Mouse (Mus musculus) spleen, embryonic (tissue): Measurements from ENCODE around the gene Crybb1.

Source experiments
- CTCF ChIA-PET: fragments of 350-600 bp; sonication (Branson Sonifier 250); formaldehyde crosslinking; loops from one replicate; lab custom pipeline; 2022; lab: Charles Lee

Gene Crybb1

DNA sequence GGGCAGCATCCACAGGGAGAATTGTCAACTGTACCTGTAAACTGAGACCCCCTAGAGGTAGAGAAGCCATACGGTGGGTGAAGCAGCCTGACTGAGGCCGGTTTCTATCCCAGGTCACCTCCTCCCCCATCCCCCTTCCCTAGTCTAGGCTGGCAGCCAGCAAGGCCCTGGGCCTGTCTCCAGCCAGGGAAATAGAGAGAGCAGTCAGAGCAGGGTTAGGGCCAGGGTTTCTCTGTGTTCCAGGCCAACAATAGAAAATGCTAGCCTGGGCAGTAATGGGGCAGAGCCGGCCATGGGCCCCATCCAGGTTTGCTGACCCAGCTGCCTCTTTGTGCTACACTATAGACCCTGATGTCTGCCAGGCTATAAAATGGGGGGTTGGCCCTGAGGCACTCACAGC, at the start of gene Crybb1:
Crybb1 (plus strand) TSS at position 390 of the 400 bp plus-strand sequence.
- CTCF ChIA-PET = interaction anchor here (0.6 kb wide), 1 partner anchor 54 kb away, joined by 3 read pairs; no protein-coding TSS in a partner anchor

DNA sequence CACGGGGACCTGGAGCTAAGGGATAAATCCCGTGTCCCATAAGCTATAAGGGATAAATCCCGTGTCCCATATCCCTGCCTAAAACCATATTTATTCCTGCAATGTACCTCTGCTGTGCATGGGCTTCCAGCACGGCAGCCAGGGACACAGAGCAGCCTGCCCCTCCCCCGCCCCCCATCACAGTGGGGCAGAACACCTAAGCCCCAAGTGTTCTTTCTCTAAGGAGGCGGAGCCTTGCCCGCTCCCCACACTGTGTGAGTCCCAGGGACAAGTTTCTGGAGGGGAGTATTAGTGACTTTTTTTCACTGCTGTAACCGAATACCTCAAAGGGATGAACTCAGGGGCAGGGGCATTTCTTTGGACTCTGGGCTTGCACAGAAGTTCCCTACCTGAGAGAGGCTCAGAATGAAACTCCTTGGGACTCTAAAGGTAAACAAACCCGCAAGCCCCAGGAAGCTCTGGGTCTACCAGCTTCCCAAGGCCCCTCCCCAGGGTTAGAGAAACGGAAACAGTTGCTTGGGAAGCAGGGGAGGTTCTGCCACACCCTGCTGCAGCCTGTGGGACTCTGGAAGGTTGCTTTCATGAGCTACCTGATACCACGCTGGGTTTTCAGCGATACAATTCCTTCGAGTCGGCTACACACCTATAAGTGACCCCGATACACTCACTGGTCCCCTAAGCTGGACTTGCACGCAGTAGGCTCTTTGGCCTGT, 48.9 kb upstream of the Crybb1 start:
- CTCF ChIA-PET = no interaction called here

DNA sequence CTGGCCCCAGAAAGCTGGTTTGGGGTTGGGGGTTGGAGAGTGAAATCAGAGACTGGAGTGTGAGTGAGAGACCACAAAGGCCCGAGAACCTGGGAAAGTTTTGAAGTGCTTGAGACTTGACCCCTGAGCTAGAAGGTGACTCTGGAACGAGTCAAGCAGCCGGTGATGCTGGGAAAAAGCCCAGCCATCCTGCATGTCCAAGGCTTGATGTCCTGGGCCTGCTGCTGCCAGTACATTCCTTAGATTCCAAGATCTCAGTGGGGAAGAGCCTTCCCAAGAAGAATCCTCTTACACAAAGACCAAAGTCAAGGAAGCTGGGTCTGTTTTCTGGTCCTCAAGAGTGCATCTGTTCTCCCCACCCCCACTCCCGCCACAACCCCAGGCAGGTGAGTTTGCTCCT, 47.3 kb upstream of the Crybb1 start:
- CTCF ChIA-PET = no interaction called here

DNA sequence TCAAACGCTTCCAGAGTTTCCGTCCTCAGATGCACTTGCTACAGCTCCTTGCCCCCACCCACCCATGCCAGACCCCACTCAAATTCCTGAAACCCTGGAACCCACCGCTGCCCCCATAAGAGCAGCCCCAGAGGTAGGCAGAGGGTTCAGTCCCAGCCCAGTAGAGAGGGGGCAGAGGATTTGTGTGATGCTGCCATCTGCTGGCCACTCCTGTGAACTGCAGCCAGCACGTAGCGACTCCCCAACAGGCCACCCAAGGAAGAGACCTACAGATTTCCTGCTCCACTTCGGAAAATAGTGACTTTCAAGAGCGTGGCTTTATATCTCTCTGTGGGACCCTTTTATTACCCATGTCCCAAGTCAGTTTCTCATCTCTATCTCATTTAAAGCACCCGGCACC, 45.5 kb upstream of the Crybb1 start:
- CTCF ChIA-PET = interaction anchor here (0.6 to 0.7 kb wide), 2 partner anchors 787 to 804 kb away, joined by 7 to 8 read pairs; no protein-coding TSS in a partner anchor

DNA sequence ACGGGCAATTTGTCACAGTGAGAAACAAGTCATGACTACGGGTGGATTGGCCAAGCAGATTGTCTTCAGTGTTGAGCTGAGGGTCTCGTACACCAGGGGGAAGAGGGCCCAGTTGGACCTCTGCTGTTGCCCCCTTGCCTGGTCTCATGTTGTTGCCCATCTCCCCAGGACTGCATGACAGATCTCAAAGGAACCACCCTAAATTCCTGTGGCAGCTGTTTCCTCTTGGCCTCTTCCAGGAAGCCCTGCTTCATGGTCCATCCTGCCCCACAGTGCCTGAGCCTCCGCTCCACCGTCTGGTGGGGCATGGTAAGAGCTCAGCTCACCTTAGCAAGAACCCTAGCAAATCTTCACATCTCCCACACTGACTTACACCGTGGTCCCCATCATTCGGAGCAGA, 43.7 kb upstream of the Crybb1 start:
- CTCF ChIA-PET = no interaction called here

DNA sequence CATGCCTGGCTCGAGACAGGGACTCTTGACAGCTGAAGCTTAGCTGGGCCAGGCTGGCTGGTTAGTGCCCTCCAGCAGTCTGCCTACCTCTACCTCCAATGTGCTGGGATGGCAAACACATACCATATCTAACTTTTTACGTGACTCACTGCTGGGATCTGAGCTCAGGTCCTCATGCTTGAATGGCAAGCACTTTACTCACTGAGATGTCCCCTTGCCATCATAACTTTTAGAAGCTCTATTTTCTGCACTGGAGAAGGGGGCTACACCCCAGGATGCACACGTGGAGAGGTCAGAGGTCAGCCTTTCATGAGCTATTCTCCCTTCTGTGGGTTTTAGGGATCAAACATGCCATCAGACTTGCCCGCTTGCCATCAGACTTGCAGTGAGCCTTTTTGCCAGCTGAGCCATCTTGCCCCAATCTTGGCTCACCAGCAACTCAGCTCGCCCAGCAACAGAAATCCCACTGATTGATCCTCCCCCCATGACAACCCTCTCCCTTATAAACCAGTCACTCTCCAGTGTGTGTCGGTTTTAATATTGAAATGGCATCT, 42.8 kb upstream of the Crybb1 start:
- CTCF ChIA-PET = interaction anchor here (0.6 kb wide), 1 partner anchor 267 kb away, joined by 3 read pairs; no protein-coding TSS in a partner anchor

DNA sequence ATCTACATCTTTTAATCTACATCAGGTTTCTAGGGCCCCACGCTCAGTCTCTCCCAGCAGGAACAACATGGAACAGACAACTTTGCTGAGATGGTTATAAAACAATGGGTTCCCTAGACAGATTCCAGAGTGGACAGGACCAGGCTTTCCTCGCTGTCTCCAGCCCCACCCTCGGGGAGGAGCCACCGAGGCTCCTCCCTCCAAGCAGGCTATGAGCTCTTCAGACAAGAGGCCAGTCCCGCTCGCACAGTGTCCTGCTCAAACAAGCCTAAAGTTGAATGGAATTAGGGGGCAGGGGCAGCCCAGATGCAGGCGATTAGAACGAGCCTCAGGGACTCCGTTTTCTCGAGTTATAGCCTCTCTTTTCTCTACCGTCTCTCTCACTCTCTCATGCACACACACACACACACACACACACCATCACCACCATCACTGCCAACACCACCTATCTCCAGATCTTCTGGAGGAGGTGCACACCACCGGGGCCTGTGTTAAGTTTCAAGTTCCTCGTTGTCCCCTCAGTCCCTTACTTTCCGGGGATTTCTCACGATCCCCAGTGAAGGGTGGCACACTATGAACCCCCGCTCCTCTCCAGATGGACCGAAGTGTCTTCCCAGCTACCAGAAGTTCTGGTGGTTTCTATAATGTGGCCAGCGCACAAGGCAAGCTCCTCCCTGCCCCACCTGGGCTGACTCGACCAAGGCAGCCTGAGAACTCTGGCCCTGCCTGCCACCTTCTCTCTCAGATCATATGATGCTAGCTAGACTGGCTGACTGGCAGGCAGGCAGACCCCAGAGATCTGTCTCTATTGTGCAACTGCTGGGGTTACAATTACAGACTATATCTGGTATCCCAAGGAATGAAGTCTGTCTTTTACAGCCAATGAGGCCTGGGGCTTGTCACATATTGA, 42.0 kb upstream of the Crybb1 start:
- CTCF ChIA-PET = interaction anchor here (0.6 kb wide), 1 partner anchor 268 kb away, joined by 3 read pairs; no protein-coding TSS in a partner anchor

DNA sequence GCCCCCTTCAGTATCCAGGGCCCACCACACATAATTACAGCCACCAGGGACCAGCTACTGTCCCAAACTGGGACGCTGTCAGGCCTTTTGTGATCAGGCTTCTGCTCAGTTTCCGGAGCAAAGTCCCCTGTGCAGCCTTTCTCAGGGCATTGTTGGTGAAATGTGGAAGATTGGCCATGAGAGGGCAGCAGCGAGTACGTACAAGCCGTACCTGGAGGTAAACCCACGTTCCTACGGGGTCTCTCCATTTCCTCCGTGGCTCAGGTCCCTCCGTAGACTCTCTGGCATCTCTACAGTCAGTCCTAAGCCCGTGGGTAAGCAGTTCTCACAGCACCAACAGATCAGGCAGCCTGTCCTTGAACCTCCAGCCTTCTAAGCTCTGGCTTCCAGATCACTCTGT, 41.2 kb upstream of the Crybb1 start:
- CTCF ChIA-PET = interaction anchor here (0.6 kb wide), 1 partner anchor 1995 kb away, joined by 3 read pairs; no protein-coding TSS in a partner anchor

DNA sequence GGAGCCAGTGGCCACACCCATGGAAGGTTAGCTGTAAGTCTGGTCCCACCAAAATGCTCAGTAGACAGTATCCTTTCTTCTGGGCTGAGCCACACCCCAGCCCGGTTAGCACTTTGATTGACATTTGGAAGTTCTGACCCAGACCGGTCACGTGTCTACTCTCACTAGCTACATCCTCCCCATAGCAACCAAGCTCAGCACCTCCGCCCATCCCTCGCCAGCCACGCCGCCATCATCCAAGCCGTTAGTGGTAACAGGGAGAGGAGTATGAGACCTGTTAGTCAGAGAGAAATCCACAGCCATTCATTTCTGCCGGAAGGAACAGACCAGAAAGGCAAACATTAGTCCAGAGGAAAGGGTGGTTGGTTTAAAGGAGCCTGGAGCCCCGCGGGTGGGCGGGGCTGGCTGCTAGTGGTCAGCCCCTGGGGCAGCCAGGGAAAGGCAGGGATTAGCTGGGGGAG, 40.3 kb upstream of the Crybb1 start:
- CTCF ChIA-PET = interaction anchor here (0.6 kb wide), 1 partner anchor 1996 kb away, joined by 3 read pairs; no protein-coding TSS in a partner anchor

DNA sequence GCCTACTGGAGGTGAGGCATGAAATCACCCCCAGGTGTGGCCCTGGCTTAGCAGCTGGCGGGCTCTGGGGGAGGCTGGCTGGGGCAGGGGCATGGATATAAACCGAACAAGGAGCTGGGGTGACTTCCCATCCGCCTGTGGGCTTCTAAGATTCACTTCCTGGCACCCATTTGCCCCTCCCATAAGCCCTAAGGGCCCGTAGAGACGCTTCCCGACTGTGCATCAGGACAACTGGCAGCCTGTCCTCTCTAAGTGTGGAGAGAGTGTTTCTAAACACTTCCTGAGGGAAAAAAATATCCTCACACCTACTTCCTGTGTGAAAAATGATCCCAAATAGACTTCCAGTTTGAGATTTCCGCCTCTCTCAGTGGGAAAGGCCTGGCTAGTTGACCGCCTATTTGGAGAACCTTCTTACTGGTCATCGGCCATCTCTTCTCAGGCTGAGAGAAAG, 39.8 kb upstream of the Crybb1 start:
- CTCF ChIA-PET = no interaction called here

DNA sequence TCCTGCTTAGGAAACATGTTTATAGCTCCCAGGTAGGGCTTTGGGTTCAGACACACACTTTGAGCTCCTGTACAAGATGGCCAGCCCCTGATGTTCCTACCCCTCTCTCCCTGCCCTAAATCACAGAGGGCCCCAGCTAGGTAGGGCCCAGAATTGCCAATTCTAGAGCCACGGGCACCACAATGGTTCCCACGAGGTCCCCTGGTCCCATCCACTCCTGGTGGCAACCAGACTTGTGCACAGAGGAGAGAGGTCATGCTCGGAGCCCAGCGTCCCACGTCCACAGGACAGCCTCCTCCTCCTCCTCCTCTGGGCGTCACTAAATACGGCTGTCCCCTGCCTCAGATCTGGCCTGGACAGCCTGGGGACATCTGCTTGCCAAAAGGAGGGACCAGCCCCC, 39.3 kb upstream of the Crybb1 start:
- CTCF ChIA-PET = no interaction called here

DNA sequence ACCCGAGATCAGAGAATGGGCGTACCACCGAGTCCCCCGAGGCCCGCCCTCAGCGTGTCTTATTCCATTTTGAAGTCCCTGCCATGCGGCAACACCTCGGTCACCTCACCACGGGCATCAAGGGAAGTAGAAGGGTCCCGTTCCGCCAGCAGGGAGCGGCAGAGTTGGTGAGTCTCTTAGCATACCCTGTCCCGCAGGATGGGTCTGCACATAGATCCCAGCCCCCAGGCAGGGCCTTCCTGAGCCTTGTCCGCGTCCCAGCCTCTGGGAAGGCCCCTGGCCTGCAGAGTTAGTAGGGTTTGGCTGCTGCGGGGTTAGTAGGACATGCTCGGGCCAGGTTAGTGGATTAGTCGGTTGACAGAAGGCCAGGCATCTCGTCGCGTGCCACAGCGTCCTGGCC, 38.6 kb upstream of the Crybb1 start:
- CTCF ChIA-PET = no interaction called here

DNA sequence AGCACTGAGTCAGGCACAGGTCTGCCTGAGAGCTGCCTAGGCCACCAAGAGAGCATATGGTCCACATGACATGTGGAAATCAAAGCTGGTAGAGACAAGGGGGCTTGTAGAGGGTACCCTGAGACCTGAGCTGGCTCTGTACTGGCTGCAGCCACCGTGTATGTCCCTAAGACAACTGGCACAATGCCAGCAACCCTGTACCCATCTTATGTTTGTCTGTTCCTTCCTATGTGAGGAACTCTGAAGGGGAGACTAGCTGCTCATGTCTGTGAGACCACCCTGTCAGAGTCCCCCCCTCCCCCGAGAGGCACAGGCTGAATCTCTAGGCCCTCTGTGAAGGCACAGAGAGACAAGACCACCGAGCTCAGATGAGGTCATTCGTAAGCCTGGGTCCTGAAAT, 36.9 kb upstream of the Crybb1 start:
- CTCF ChIA-PET = interaction anchor here (1.1 kb wide), 1 partner anchor 12 kb away, joined by 3 read pairs; no protein-coding TSS in a partner anchor

DNA sequence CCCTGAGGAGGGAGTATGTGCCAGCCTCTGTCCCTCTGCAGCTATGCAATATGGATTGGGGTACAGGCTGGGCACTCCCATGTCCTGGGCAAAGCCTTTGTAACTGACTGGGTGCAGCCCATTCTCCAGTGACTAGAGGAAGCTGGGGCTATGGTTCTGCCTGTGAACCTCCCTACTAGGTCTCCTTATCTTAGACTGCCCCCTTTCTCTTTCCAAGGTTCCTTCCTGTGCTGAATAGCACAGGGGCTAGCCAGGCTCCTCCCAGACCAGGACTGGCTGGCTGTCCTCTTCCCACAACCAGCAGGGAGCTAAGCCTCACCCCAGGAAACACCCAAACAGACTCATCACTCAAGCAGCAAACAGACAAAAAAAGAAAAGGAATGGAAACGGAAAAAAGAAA, 36.2 kb upstream of the Crybb1 start:
- CTCF ChIA-PET = interaction anchor here (0.5 to 1.1 kb wide), 2 partner anchors 11 to 1553 kb away, joined by 3 to 10 read pairs; no protein-coding TSS in a partner anchor

DNA sequence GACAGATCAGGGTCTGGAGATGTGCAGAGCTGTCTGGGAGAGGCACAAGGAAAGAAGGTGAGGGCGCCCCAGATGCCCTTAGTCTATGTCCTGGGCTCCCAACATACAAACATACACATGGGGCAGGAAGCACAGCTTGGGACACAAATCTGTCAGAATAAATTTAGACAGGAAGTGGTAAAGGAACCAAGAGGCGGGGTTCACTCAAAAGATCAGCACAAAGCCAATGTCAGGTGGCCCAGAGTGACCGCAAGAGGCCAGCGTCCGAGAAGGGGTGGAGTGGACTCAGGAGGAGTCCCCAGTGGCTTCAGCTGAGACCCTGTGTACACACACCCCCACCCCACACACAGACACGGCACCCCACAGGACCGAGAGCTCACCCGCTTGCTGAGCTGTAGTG, 35.4 kb upstream of the Crybb1 start:
- CTCF ChIA-PET = no interaction called here

DNA sequence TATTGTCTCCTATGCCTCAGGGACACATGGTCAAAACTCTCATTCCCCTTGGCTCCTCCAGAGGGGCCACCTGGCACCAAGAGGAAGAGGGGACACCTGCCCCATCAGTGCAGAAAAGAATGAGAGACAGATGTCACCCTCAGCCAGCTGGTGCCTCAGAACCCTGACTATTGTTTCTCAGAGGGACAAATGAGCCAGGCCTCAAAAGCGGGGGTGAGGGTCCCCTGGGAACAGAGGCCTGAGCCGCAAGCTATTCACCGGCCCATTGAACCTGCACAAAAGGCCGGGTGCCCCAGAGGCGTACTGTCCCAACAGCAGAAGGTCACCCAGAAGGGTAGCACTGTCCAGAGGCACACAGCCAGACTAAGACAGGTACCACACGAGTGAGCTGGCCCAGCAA, 30.0 kb upstream of the Crybb1 start:
- CTCF ChIA-PET = no interaction called here

DNA sequence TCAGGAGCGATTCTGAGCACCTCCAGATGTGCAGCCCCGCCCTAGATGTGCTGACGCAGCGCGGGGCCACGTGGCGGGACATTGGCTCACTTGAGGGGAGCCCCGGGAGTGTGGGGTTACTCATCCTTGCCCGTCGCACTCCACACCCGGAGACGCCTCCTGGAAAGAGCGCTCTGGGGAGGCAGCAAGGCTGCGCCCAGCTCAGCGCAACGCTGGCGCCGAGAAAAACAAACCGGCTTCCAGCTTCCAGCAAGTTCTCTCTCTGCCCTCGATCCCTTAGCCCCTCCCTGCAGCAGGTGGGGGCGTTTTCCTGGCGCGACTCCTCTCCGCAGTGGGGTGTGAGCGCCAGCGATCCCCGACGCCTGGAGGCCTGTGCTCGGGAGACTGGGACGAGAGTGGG, 28.3 kb upstream of the Crybb1 start:
- CTCF ChIA-PET = no interaction called here

DNA sequence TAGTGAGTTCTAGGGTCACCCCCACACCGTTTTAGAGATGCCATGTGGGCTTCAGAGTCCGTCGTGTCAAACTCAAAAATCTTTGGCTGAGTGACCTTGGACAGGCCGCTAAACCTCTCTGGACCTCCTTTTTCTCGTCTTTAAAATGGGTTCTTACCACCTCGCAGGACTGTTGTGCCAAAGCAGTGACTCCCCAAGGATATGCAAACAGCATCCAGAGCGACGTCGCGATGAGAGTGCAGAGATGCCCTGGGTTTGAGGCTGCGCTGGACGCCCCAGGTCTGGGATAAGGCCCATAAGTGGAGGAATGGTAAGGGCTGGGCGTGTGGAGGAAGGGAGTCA, 27.7 kb upstream of the Crybb1 start:
- CTCF ChIA-PET = no interaction called here

DNA sequence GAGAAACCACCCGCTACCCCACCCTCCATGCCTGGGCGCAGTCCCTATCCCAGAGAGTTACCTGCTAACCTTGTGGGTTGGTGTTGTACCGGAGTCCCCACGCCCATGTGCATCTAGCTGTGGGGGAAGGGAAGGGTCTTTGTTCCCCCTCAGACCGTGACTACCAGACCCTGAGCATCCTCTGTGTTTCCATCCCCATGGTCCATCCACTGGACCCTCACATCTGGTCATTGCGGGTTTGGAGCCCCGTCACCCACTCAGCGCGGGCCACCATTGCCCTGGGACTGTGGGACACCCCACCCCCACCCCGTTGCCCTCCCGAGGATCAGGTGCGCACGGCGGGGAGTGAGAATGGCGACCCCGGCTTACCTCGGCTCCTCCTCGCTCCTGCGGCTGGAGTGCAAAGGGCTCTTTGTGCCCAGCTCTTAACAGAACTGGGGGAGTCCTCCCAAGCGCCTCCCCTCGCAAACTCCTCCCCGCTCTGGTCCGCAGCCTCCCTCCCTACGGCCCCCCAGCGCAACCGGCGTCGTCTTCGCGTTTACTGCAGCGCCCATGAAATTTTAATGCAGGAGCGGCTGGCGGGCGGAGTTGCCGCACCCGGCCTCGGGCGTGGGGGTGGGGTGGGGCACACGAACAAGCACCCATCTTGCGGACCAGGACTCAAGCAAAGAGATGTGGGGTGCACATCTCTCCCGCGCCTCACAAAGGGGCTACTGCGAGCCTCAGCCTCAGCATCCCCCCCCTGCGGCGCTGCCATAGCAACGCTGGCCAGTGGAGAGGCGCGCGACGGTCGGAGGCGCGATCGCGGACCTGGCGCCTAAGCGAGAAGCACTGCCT, 27.2 kb upstream of the Crybb1 start:
- CTCF ChIA-PET = no interaction called here

DNA sequence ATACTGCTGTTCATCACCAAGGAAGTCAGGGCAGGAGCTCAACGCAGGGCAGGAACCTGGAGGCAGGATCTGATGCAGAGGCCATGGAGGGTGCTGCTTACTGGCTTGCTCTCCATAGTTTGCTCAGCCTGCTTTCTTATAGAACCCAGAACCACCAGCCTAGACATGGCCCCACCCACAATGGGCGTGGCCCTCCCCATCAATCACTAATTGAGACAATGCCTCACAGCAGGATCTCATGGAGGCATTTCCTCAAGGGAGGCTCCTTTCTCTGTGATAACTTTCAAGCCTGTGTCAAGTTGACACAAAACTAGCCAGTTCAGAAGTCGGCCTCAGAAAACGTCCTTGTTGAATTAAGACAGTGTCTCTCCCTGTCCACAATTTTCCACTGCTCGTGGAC, 19.8 kb upstream of the Crybb1 start:
- CTCF ChIA-PET = no interaction called here

DNA sequence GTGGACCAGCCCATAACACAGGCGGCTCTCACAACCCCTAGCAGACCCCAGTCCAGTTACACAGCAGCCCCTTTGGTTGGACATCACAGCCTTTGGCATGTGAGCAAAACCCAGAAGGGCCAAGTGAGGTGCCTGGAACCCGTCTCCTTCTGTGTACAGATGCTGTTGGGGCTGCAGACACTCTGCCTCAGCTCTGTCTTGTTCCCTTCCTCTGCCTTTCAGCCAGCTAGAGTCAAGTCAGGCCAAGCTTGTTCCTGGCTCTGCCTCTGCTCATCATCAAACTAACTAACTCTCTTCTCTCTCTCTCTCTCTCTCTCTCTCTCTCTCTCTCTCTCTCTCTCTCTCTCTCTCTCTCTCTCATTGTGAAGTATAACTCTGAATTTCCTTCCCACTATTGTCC, 19.0 kb upstream of the Crybb1 start:
- CTCF ChIA-PET = interaction anchor here (0.6 to 0.7 kb wide), 2 partner anchors 64 to 100 kb away, joined by 3 to 13 read pairs; no protein-coding TSS in a partner anchor
